23 mouse cellular contexts compared by ENCODE assay signal in the genomic region with DNA sequence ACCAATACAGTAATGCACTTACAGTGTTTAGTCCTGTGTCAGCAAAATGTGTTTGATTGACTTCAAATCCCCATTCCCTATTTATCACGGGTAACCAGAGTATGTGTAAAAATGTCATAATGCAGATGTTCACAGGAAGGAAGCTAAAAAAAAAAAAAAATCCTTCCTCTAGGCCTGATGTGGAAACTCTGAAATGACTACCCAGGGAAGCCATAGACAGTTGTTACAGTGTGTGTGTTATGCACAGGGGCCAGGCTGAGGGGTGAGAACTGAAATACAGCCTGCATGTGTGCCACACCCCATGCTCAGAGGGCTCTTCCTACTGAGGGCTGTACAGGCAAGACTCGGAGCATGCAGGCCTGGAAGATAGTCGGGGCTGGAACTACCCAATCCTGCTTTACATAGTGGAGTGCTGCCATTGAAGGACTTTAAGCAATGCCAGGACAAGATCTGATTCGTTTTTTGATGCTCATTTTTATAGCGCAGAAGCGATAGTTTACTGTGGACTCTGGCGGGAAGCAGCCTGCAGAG.
DNase-seq lines count a peak whose midpoint lies in the region; ATAC-seq lines count a peak whose summit lies in the region.
"Had no signal": no experiment of that assay in that cellular context is flagged by ENCODE, and none has a peak within 500 bp of the region (broad histone marks: within the 10 kb centered on the region; RNA-seq: fewer than 3 reads in every experiment).

No protein-coding gene starts in this region.

- H3K4me2 ChIP-seq in midbrain, embryonic 11.5 days, result no peak overlapping the region
- H3K4me2 ChIP-seq in midbrain, embryonic 15.5 days, result no peak overlapping the region
- no peak overlapping the region for H3K4me2 ChIP-seq in kidney, embryonic 16.5 days (replicated peaks; ENCODE audit: low read depth, low read length)
- H3K4me2 ChIP-seq: embryonic facial prominence, embryonic 13.5 days; forebrain, embryonic 12.5 days; heart, embryonic 11.5 days; heart, embryonic 15.5 days; hindbrain, embryonic 15.5 days had no signal

- no peak overlapping the region for H3K27ac ChIP-seq in midbrain, embryonic 11.5 days (ENCODE audit: low read depth, low read length)
- H3K27ac ChIP-seq in midbrain, embryonic 15.5 days, result no peak overlapping the region
- H3K27ac ChIP-seq in kidney, embryonic 16.5 days (ENCODE audit: low read length), result no peak overlapping the region
- H3K27ac ChIP-seq: embryonic facial prominence, embryonic 13.5 days; forebrain, embryonic 12.5 days; heart, embryonic 15.5 days; hindbrain, embryonic 15.5 days had no signal

- peak; percentile 91 for DNase-seq in heart, adult 11 months
- no peak for DNase-seq in heart, postnatal 25 days (ENCODE audit: low spot score)
- peak; percentile 64 for DNase-seq in midbrain, embryonic 11.5 days (ENCODE audit: low spot score, missing footprints)
- DNase-seq in kidney, adult 8-10 months, result no peak
- DNase-seq: adrenal gland, postnatal 25 days; cerebellum, adult 11 months; cerebellum, adult 8-10 months; cerebellum, postnatal 25 days; forebrain, postnatal 0 days; gastrocnemius, postnatal 25 days; heart, adult 18-20 months; heart, postnatal 36 days had no signal

- no peaks in the 10 kb centered on the region for H3K4me1 ChIP-seq in midbrain, embryonic 11.5 days (ENCODE audit: control insufficient read depth, insufficient read depth, low read length)
- 0 out of 2 replicates have a peak, but pooled peaks cover 4% of the 10 kb centered on the region for H3K4me1 ChIP-seq in midbrain, embryonic 15.5 days
- H3K4me1 ChIP-seq in megakaryocyte, embryonic 14.5 days, result peaks cover 5% of the 10 kb centered on the region; the same call in 1 of the 2 replicates
- no peaks in the 10 kb centered on the region for H3K4me1 ChIP-seq in kidney, embryonic 16.5 days (ENCODE audit: insufficient read depth, low read length)
- H3K4me1 ChIP-seq: embryonic facial prominence, embryonic 13.5 days; forebrain, embryonic 12.5 days; heart, embryonic 15.5 days; hindbrain, embryonic 15.5 days had no signal

- no peaks in the 10 kb centered on the region for H3K36me3 ChIP-seq in midbrain, embryonic 11.5 days (ENCODE audit: control insufficient read depth, insufficient read depth, low read length)
- no peaks in the 10 kb centered on the region for H3K36me3 ChIP-seq in midbrain, embryonic 15.5 days (replicated peaks)
- no peaks in the 10 kb centered on the region for H3K36me3 ChIP-seq in megakaryocyte, embryonic 14.5 days (replicated peaks; ENCODE audit: low read length)
- H3K36me3 ChIP-seq in kidney, embryonic 16.5 days (ENCODE audit: insufficient read depth, low read length), result no peaks in the 10 kb centered on the region
- H3K36me3 ChIP-seq: embryonic facial prominence, embryonic 13.5 days; forebrain, embryonic 12.5 days; heart, embryonic 15.5 days; hindbrain, embryonic 15.5 days had no signal

- H3K4me3 ChIP-seq in midbrain, embryonic 11.5 days (ENCODE audit: low read depth, low read length), result no peak overlapping the region
- no peak overlapping the region for H3K4me3 ChIP-seq in midbrain, embryonic 15.5 days
- H3K4me3 ChIP-seq in megakaryocyte, embryonic 14.5 days (replicated peaks), result peak overlapping the region; percentile 7
- H3K4me3 ChIP-seq in kidney, embryonic 16.5 days (ENCODE audit: low read length), result no peak overlapping the region
- H3K4me3 ChIP-seq: embryonic facial prominence, embryonic 13.5 days; forebrain, embryonic 12.5 days; heart, embryonic 15.5 days; hindbrain, embryonic 15.5 days had no signal

- no peak for ATAC-seq in midbrain, embryonic 11.5 days (ENCODE audit: low FRiP score)
- ATAC-seq in midbrain, embryonic 15.5 days (replicated peaks), result no peak
- ATAC-seq in common myeloid progenitor, adult 5-6 weeks (replicated peaks; ENCODE audit: low read depth, poor library complexity, severe bottlenecking), result 0 out of 2 replicates have a peak, but pooled peaks have one; percentile 20
- ATAC-seq in kidney, embryonic 16.5 days (ENCODE audit: low FRiP score, low TSS enrichment), result no peak
- ATAC-seq: activated CD4-positive, CD25-positive, alpha-beta regulatory T cell, adult 4 months; forebrain, postnatal 0 days; Patski had no signal

- no peaks in the 10 kb centered on the region for H3K27me3 ChIP-seq in midbrain, embryonic 11.5 days (ENCODE audit: control insufficient read depth, insufficient read depth, low read length)
- H3K27me3 ChIP-seq in midbrain, embryonic 15.5 days (replicated peaks), result no peaks in the 10 kb centered on the region
- peaks cover 11% of the 10 kb centered on the region for H3K27me3 ChIP-seq in megakaryocyte, embryonic 14.5 days (replicated peaks)
- no peaks in the 10 kb centered on the region for H3K27me3 ChIP-seq in kidney, embryonic 16.5 days (ENCODE audit: insufficient read depth, low read length)
- H3K27me3 ChIP-seq: embryonic facial prominence, embryonic 13.5 days; heart, embryonic 15.5 days; hindbrain, embryonic 15.5 days had no signal

- intact Hi-C loops in heart, postnatal 25 days (cut with DNase I), result no loop called here

- H3K9me3 ChIP-seq in midbrain, embryonic 11.5 days (ENCODE audit: control insufficient read depth, low read length), result no peaks in the 10 kb centered on the region
- no peaks in the 10 kb centered on the region for H3K9me3 ChIP-seq in midbrain, embryonic 15.5 days
- H3K9me3 ChIP-seq in megakaryocyte, embryonic 14.5 days, result no peaks in the 10 kb centered on the region
- no peaks in the 10 kb centered on the region for H3K9me3 ChIP-seq in kidney, embryonic 16.5 days (ENCODE audit: low read length)
- H3K9me3 ChIP-seq: embryonic facial prominence, embryonic 13.5 days; forebrain, embryonic 12.5 days; heart, embryonic 15.5 days; hindbrain, embryonic 15.5 days had no signal

- WGBS in midbrain, embryonic 11.5 days, result 81% methylated on average over 7 of the region's 7 CpGs
- WGBS in midbrain, embryonic 15.5 days, result 79% methylated on average over 7 of the region's 7 CpGs
- 80% methylated on average over 7 of the region's 7 CpGs for WGBS in kidney, embryonic 16.5 days

- no peak overlapping the region for H3K9ac ChIP-seq in midbrain, embryonic 11.5 days (ENCODE audit: low read length)
- no peak overlapping the region for H3K9ac ChIP-seq in midbrain, embryonic 15.5 days
- no peak overlapping the region for H3K9ac ChIP-seq in kidney, embryonic 16.5 days (replicated peaks; ENCODE audit: low read length)
- H3K9ac ChIP-seq: embryonic facial prominence, embryonic 13.5 days; forebrain, embryonic 12.5 days; forebrain, postnatal 0 days; heart, embryonic 15.5 days; hindbrain, embryonic 15.5 days had no signal

Comparison
In these comparisons a context has a peak if more than half of its experiments do, and no peak if none do; other contexts are left out.
1. DNase-seq: peak in heart, adult 11 months (single experiment) and midbrain, embryonic 11.5 days (single experiment); none in heart, postnatal 25 days (single experiment) and kidney, adult 8-10 months (0 of 2).